Mouse (Mus musculus): ENCODE measurements around the gene Mgst2.

DNA sequence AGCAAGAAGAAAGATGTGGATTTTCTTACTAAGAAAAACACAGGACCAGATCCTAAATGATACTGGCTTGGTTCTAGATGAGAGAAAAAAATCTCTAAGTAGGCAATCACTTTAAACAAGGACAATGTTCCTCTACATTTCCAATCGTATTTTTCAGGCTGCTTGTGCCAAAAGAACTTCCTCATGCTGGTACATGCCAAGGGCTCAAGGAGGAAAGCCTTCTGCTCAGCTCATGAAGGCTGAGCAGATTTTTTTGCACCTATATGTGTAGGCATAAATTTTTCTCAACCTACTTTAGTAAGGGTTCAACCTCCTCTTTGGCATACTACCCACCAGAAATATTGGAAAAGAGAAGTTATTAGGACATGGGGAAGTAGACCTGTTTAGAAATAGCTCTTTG is 59.8 kb downstream of the Mgst2 start:
- TF ChIP-seq CTCF (IDR thresholded peaks at IDR 0.05; ENCODE audit: borderline replicate concordance, insufficient read depth, low read depth, low read length) (no peak), POLR2A (IDR thresholded peaks at IDR 0.05; ENCODE audit: borderline replicate concordance, insufficient read depth, low read length) (no peak)

All from cerebellum, adult 2 months (tissue).